Mouse (Mus musculus) midbrain, embryonic 10.5 days (tissue): ENCODE data around the gene Ndufb10. TPM values are rescaled to one million over a fixed set of nuclear protein-coding genes. Genes with fewer than 3 reads are reported as not detected.
"Not testable (repeated sequence)": the region's sequence is repeated elsewhere in the genome, so short reads cannot be mapped to it uniquely, and the experiment has no call there.

Experiments
- DNase-seq: peaks from one replicate; pipeline ENCODE4 v3.0.0-alpha.2; 2017; ENCODE audit warnings: low spot score
- H3K27ac ChIP-seq: fragments of 300-500 bp; sonication (generic); replicated peaks from 2 replicates; pipeline ENCODE4 v1.5.1; 2016; ENCODE audit warnings: mild to moderate bottlenecking
- H3K27me3 ChIP-seq: fragments of 300-500 bp; sonication (generic); 2 replicates; pipeline ENCODE4 v1.6.1; 2016; ENCODE audit warnings: low read depth, mild to moderate bottlenecking; ENCODE audit not compliant: poor library complexity, severe bottlenecking
- H3K36me3 ChIP-seq: fragments of 300-500 bp; sonication (generic); 2 replicates; pipeline ENCODE4 v1.6.1; 2016; ENCODE audit warnings: mild to moderate bottlenecking, moderate library complexity
- H3K4me1 ChIP-seq: fragments of 300-500 bp; sonication (generic); 2 replicates; pipeline ENCODE4 v1.6.1; 2016
- H3K4me3 ChIP-seq: fragments of 300-500 bp; sonication (generic); 2 replicates; pipeline ENCODE4 v1.5.1; 2016; ENCODE audit warnings: mild to moderate bottlenecking, moderate library complexity
- H3K9me3 ChIP-seq: fragments of 300-500 bp; sonication (generic); replicated peaks from 2 replicates; pipeline ENCODE4 v1.6.1; 2016; ENCODE audit warnings: mild to moderate bottlenecking
- WGBS: fragments of 180-500 bp; shearing (Covaris S2); methylation state at CpG from one replicate; pipeline ENCODE4 v1.1.7; 2016; 5-methylcytosine and 5-hydroxymethylcytosine counted together
- polyA plus RNA-seq: library from polyadenylated mRNA; unstranded; fragments of >200 nt; fragmentation: Nextera tagmentation; extraction: Ambion mirVana; gene quantifications from 2 replicates; pipeline ENCODE4 v1.2.1, GENCODE M21; 2016

Gene Ndufb10
- polyA plus RNA-seq, 1 experiment from 2014 or later = 214 TPM

DNA sequence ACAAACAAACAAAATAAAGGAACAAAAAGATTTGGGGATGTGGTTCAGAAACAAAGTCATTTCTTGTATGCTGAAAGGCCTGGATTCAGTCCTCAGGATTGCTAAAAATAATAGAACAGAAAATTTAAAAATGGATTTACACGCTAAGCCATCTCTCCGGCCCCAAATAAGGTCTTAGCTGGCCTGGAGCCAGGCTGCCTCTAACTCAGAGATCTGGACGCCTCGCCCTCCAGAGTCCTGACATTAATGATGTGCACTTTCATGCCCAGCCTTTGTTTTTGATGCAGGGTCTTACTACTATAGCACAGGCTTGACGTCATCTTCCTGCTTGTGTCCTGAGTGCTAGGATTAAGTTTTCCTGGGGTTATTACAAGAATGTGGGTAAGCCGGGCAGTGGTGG lies 4.8 kb upstream of the Ndufb10 start:
- H3K36me3 ChIP-seq = no peaks in the 10 kb centered on the region
- H3K4me1 ChIP-seq = peaks cover 3% of the 10 kb centered on the region; the same call in 1 of the 2 replicates

GRCm38 (mm10) chr17:24728184-24728583 lies 3.9 kb upstream of the Ndufb10 start:
- H3K36me3 ChIP-seq = no peaks in the 10 kb centered on the region
- no peaks in the 10 kb centered on the region for H3K9me3 ChIP-seq
- 73% methylated on average over 17 of the region's 17 CpGs for WGBS
- no peak overlapping the region for H3K4me3 ChIP-seq
- DNase-seq = no peak
- no peak overlapping the region for H3K27ac ChIP-seq
- no peaks in the 10 kb centered on the region for H3K27me3 ChIP-seq
- H3K4me1 ChIP-seq = peaks cover 10% of the 10 kb centered on the region

More for the DNA sequence above, 4.8 kb upstream of the Ndufb10 start:
- Histone ChIP-seq H3K9me3 (no peaks in the 10 kb centered on the region), H3K27ac (no peak overlapping the region), H3K27me3 (no peaks in the 10 kb centered on the region), H3K4me3 (no peak overlapping the region)
- 86% methylated on average over 6 of the region's 6 CpGs for WGBS
- no peak for DNase-seq

GRCm38 (mm10) chr17:24727618-24728017 lies 3.3 kb upstream of the Ndufb10 start, which contains the start of gene Rpl3l:
Rpl3l (plus strand) TSS chr17:24727820.
- 77% methylated on average over 2 of the region's 2 CpGs for WGBS
- no peaks in the 10 kb centered on the region for H3K27me3 ChIP-seq
- no peak within 1 kb of the TSS for H3K27ac ChIP-seq
- DNase-seq = no peak
- peaks cover 1% of the 10 kb centered on the region for H3K36me3 ChIP-seq
- H3K4me1 ChIP-seq = peaks cover 16% of the 10 kb centered on the region
- no peak within 1 kb of the TSS for H3K4me3 ChIP-seq
- no peaks in the 10 kb centered on the region for H3K9me3 ChIP-seq

DNA sequence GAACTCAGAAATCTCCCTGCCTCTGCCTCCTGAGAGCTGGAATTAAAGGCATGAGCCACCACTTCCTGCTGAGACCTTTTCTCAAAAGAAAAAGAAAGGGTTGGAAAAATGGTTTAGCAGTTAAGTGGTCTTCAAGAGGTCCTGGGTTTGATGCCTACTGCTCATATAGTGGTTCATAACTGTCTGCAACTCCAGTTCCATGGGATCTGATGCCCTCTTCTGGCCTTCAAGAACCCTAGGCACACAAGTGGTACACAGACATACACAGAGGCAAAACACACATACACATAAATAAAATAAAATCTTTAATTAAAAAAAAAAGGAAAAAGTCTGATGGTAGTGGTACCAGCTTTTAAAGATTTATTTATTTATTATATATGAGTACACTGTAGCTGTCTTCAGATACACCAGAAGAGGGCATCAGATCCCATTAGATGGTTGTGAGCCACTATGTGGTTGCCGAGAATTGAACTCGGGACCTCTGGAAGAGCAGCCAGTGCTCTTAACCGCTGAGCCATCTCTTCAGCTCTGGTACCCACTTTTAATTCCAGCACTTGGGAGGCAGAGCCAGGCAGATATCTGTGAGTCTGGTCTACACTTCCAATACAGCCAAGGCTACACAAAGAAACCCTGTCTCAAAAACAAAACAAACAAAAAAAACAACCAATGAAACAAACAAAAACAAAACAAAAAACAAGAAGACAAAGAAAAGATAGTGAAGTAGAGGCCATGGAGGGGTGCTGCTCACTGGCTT lies 1.5 kb upstream of the Ndufb10 start:
- Histone ChIP-seq H3K9me3 (no peaks in the 10 kb centered on the region), H3K27me3 (no peaks in the 10 kb centered on the region), H3K36me3 (peaks cover 18% of the 10 kb centered on the region), H3K4me3 (no peak overlapping the region), H3K4me1 (peaks cover 33% of the 10 kb centered on the region), H3K27ac (no peak overlapping the region)
- DNase-seq = no peak
- WGBS = 82% methylated on average over 3 of the region's 3 CpGs

- Histone ChIP-seq H3K27me3 (no peaks in the 10 kb centered on the region), H3K36me3 (peaks cover 21% of the 10 kb centered on the region), H3K9me3 (no peaks in the 10 kb centered on the region), H3K4me3 (peak overlapping the region; percentile 77), H3K4me1 (peaks cover 38% of the 10 kb centered on the region), H3K27ac (peak overlapping the region; percentile 86)
- 0% methylated on average over 15 of the region's 15 CpGs for whole genome bisulfite sequencing
- DNase-seq = peak; percentile 47
Measured at GRCm38 (mm10) chr17:24723881-24724180, 447 bp downstream of the Ndufb10 start.

- Histone ChIP-seq H3K27me3 (no peaks in the 10 kb centered on the region), H3K4me1 (peaks cover 43% of the 10 kb centered on the region), H3K4me3 (peak overlapping the region; percentile 77), H3K27ac (peak overlapping the region; percentile 86), H3K9me3 (no peaks in the 10 kb centered on the region), H3K36me3 (peaks cover 26% of the 10 kb centered on the region)
- no peak for DNase-seq
- WGBS = 6% methylated on average over 12 of the region's 12 CpGs
Measured at GRCm38 (mm10) chr17:24723122-24723880, 977 bp downstream of the Ndufb10 start.

DNA sequence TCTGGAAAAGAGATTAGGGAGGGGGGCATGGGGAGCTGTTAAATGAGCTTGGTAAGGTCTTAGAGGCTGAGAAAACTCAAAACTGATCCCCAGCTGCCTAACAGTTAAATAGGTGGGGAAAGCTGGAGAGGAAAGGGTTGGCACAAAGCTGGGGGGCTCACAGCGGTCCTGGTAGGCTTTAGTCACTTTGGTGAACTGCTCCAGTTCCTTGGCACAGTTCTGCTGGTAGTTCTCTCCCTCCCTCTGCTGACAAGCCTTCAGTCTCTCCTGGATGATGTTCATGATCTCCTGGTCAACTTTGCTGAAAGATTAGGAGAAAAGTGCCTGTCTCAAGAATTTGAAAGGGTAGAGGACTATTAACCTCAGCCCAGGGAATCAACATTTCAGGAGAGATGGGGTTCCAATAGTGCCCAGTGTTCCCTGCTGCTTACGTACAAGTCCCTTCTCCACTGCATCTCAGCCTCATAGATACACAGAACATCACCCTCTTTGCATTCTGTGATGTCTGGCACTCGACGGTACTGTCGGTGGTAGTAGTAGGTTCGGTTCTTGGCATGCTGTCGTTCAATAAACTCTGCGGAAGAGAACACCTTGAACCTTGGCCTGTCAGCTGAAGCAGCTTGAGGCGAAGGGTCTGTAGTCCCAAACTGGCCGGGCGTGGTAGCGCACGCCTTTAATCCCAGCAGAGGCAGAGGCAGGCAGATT lies 1.9 kb downstream of the Ndufb10 start:
- Histone ChIP-seq H3K27ac (no peak overlapping the region), H3K4me1 (peaks cover 47% of the 10 kb centered on the region), H3K27me3 (no peaks in the 10 kb centered on the region), H3K36me3 (peaks cover 35% of the 10 kb centered on the region), H3K9me3 (no peaks in the 10 kb centered on the region), H3K4me3 (peak overlapping the region; percentile 77)
- no peak for DNase-seq
- WGBS = 46% methylated on average over 13 of the region's 13 CpGs

GRCm38 (mm10) chr17:24721383-24721955 lies 2.8 kb downstream of the Ndufb10 start:
- DNase-seq, H3K27ac ChIP-seq, H3K9me3 ChIP-seq, H3K27me3 ChIP-seq: not testable (repeated sequence)
- peaks cover 47% of the 10 kb centered on the region for H3K4me1 ChIP-seq
- peak overlapping the region; percentile 77 for H3K4me3 ChIP-seq
- peaks cover 43% of the 10 kb centered on the region for H3K36me3 ChIP-seq
- WGBS = 71% methylated on average over 7 of the region's 7 CpGs

GRCm38 (mm10) chr17:24720616-24721015 lies 3.7 kb downstream of the Ndufb10 start:
- Histone ChIP-seq H3K27ac (peak overlapping the region; percentile 94), H3K4me3 (peak overlapping the region; percentile 77), H3K36me3 (peaks cover 52% of the 10 kb centered on the region), H3K4me1 (peaks cover 55% of the 10 kb centered on the region)
- not testable (repeated sequence) for H3K9me3 ChIP-seq, H3K27me3 ChIP-seq, DNase-seq
- 3% methylated on average over 11 of the region's 11 CpGs for WGBS

DNA sequence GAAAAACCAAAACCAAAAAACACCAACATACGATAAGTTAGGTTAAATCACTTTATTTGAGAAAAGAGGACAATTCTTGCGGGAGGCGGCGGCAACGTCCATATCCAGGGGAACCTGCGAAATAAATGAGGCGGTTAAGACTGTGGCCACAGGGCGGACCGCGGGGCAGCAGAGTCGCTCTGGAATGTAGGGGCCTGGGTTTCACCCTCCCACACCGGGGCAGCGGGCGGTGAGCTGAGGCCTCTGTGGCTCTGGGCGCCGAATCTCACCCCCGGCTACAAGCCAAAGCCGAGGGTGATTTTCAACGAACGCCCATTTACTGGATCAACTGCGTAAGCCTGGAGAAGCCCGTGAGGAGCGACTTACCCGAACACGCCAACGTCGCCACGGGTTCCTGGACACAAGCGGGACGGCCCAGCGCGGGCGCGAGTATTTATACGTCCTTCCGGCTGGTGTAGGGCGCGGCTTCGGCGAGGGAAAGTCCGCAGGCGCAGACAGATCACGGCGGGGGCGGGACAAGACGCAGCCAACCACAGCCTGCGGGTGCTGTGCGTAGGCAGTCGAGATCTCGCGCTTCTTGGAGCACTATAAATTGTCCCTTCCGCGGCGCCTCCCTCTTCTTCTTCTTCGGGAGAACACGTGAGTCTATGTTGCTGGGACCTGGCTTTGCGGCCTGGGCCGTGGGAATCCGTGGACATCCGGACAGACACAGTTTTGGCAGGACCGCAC lies 4.6 kb downstream of the Ndufb10 start:
- peaks cover 55% of the 10 kb centered on the region for H3K4me1 ChIP-seq
- WGBS = under 1% methylated on average over 61 of the region's 61 CpGs

DNA sequence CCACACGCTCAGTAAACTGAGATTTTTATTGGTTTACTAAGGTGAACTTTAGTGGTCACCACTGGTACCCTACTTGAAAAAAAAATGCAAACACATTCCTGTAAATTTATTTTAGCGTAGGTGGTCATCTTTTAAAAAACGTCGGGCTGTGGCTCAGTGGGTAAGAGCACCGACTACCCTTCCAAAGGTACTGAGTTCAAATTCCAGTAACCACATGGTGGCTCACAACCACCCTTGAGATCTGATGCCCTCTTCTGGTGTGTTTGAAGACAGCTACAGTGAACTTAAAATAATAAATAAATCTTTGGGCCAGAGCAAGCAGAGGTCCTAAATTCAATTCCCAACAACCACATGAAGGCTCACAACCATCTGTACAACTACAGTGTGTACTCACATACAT lies 5.3 kb downstream of the Ndufb10 start:
- Histone ChIP-seq H3K36me3 (peaks cover 52% of the 10 kb centered on the region), H3K4me1 (peaks cover 52% of the 10 kb centered on the region), H3K27ac (peak overlapping the region; percentile 94), H3K4me3 (peak overlapping the region; percentile 77)
- not testable (repeated sequence) for DNase-seq, H3K27me3 ChIP-seq, H3K9me3 ChIP-seq
- 67% methylated on average over 5 of the region's 5 CpGs for WGBS

More for the DNA sequence above, 4.6 kb downstream of the Ndufb10 start:
- H3K27me3 ChIP-seq = no peaks in the 10 kb centered on the region
- DNase-seq = peak; percentile 99
- peak overlapping the region; percentile 77 for H3K4me3 ChIP-seq
- peaks cover 52% of the 10 kb centered on the region for H3K36me3 ChIP-seq
- peak overlapping the region; percentile 94 for H3K27ac ChIP-seq
- no peaks in the 10 kb centered on the region for H3K9me3 ChIP-seq

GRCm38 (mm10) chr17:24717943-24718342 lies 6.3 kb downstream of the Ndufb10 start, which contains the start of the genes Rnf151 and Rps2:
Rnf151 (minus strand) TSS chr17:24718063.
Rps2 (plus strand) TSS chr17:24718116.
- peak within 1 kb of the TSS; percentile 77 for H3K4me3 ChIP-seq
- no peak within 1 kb of the TSS for H3K27ac ChIP-seq
- no peak for DNase-seq
- WGBS = 88% methylated on average over 4 of the region's 4 CpGs
- no peaks in the 10 kb centered on the region for H3K9me3 ChIP-seq
- peaks cover 52% of the 10 kb centered on the region for H3K36me3 ChIP-seq
- H3K27me3 ChIP-seq = no peaks in the 10 kb centered on the region
- H3K4me1 ChIP-seq = peaks cover 42% of the 10 kb centered on the region
